Mouse (Mus musculus) limb, embryonic 14.5 days (tissue): ENCODE data around the gene Arhgap42. TPM values are rescaled to one million over a fixed set of nuclear protein-coding genes. Genes with fewer than 3 reads are reported as not detected.

Experiments
- ATAC-seq: fragments of 200-750 bp; cut with Nextera tagmentation; 2 replicates; pipeline ENCODE4 v1.8.0; 2017; ENCODE audit warnings: low read depth, moderate number of reproducible peaks, moderate TSS enrichment; ENCODE audit not compliant: low FRiP score
- DNase-seq: peaks from one replicate; pipeline ENCODE4 v3.0.0-alpha.2; 2015; ENCODE audit warnings: low spot score
- H3K27ac ChIP-seq: fragments of 300-500 bp; sonication (generic); replicated peaks from 2 replicates; pipeline ENCODE4 v1.5.1; 2014; ENCODE audit warnings: low read depth, mild to moderate bottlenecking, low read length, moderate library complexity, mixed read lengths
- H3K27me3 ChIP-seq: fragments of 300-500 bp; sonication (generic); 2 replicates; pipeline ENCODE4 v1.6.1; 2014; ENCODE audit warnings: low read length, mixed read lengths; ENCODE audit not compliant: control insufficient read depth, insufficient read depth
- H3K36me3 ChIP-seq: fragments of 300-500 bp; sonication (generic); 2 replicates; pipeline ENCODE4 v1.6.1; 2014; ENCODE audit warnings: mild to moderate bottlenecking, low read length, moderate library complexity, mixed read lengths; ENCODE audit not compliant: control insufficient read depth, insufficient read depth
- H3K4me1 ChIP-seq: fragments of 300-500 bp; sonication (generic); 2 replicates; pipeline ENCODE4 v1.6.1; 2014; ENCODE audit warnings: antibody characterized with exemption, low read length, mixed read lengths; ENCODE audit not compliant: control insufficient read depth, insufficient read depth
- H3K4me2 ChIP-seq: fragments of 300-500 bp; sonication (generic); replicated peaks from 2 replicates; pipeline ENCODE4 v1.6.1; 2014; ENCODE audit warnings: low read depth, mild to moderate bottlenecking, low read length, moderate library complexity; ENCODE audit not compliant: severe bottlenecking
- H3K4me3 ChIP-seq: fragments of 300-500 bp; sonication (generic); replicated peaks from 2 replicates; pipeline ENCODE4 v1.5.1; 2014; ENCODE audit warnings: low read length
- H3K9ac ChIP-seq: fragments of 300-500 bp; sonication (generic); 2 replicates; pipeline ENCODE4 v1.6.1; 2014; ENCODE audit warnings: mild to moderate bottlenecking, low read depth, low read length, moderate library complexity; ENCODE audit not compliant: severe bottlenecking
- H3K9me3 ChIP-seq: fragments of 300-500 bp; sonication (generic); 2 replicates; pipeline ENCODE4 v1.6.1; 2016; ENCODE audit warnings: low read length; ENCODE audit not compliant: control insufficient read depth
- POLR2A ChIP-seq: fragments of 200-500 bp; IDR thresholded peaks from 2 replicates; pipeline ENCODE4 v1.8.0; 2012; ENCODE audit warnings: inconsistent platforms, mild to moderate bottlenecking, moderate library complexity, borderline replicate concordance; ENCODE audit not compliant: insufficient read depth, insufficient read length; ENCODE audit errors: extremely low read depth
- WGBS: fragments of 180-500 bp; shearing (Covaris S2); extraction: QIAGEN DNeasy Blood & Tissue Kit; methylation state at CpG from one replicate; pipeline ENCODE4 v1.1.7; 2014; 5-methylcytosine and 5-hydroxymethylcytosine counted together
- polyA plus RNA-seq, 2 experiments: library from polyadenylated mRNA; depleted of rRNA in 1 of 2; stranded (reverse) in 1 of 2; unstranded in 1 of 2; fragments of >200 nt; fragmentation: Nextera tagmentation in 1 of 2; extraction: Ambion mirVana in 1 of 2; gene quantifications; 2 replicates each; pipeline versions ENCODE4 v1.2.1 to v1.2.3; 2012 to 2014

Gene Arhgap42
- polyA plus RNA-seq, 2 experiments = 21.3 to 40.5 TPM

GRCm38 (mm10) chr9:8996494-8996893 is 242.4 kb downstream of the Arhgap42 start:
- Histone ChIP-seq H3K4me1 (no peaks in the 10 kb centered on the region), H3K4me3 (no peak overlapping the region), H3K27ac (no peak overlapping the region), H3K9ac (no peak overlapping the region), H3K27me3 (no peaks in the 10 kb centered on the region), H3K36me3 (peaks cover 23% of the 10 kb centered on the region), H3K9me3 (no peaks in the 10 kb centered on the region), H3K4me2 (no peak overlapping the region)
- no peak for TF ChIP-seq POLR2A
- WGBS = 73% methylated on average over 2 of the region's 2 CpGs
- ATAC-seq (no peak), DNase-seq (no peak)

GRCm38 (mm10) chr9:8982315-8982714 is 256.6 kb downstream of the Arhgap42 start:
- Histone ChIP-seq H3K4me2 (no peak overlapping the region), H3K36me3 (no peaks in the 10 kb centered on the region), H3K4me3 (no peak overlapping the region), H3K9ac (no peak overlapping the region), H3K9me3 (no peaks in the 10 kb centered on the region), H3K4me1 (no peaks in the 10 kb centered on the region), H3K27ac (no peak overlapping the region), H3K27me3 (no peaks in the 10 kb centered on the region)
- no peak for ATAC-seq
- WGBS = 73% methylated on average over 3 of the region's 3 CpGs
- no peak for DNase-seq
- TF ChIP-seq POLR2A = no peak

- Histone ChIP-seq H3K9ac (no peak overlapping the region), H3K27ac (no peak overlapping the region), H3K4me1 (no peaks in the 10 kb centered on the region), H3K36me3 (no peaks in the 10 kb centered on the region), H3K27me3 (no peaks in the 10 kb centered on the region), H3K9me3 (no peaks in the 10 kb centered on the region), H3K4me3 (no peak overlapping the region), H3K4me2 (no peak overlapping the region)
- DNase-seq (no peak), ATAC-seq (no peak)
- 49% methylated on average over 2 of the region's 2 CpGs for WGBS
- TF ChIP-seq POLR2A = no peak
Measured at GRCm38 (mm10) chr9:8977775-8978174, 261.1 kb downstream of the Arhgap42 start.

GRCm38 (mm10) chr9:8971491-8971890 is 267.4 kb downstream of the Arhgap42 start, which contains the start of gene Gm16485:
Gene Gm16485 (plus strand): TSS chr9:8971791.
- H3K36me3 ChIP-seq = no peaks in the 10 kb centered on the region
- no peak within 1 kb of the TSS for H3K4me2 ChIP-seq
- no peaks in the 10 kb centered on the region for H3K4me1 ChIP-seq
- no peak within 1 kb of the TSS for H3K4me3 ChIP-seq
- H3K27ac ChIP-seq = no peak within 1 kb of the TSS
- DNase-seq = no peak
- H3K9ac ChIP-seq = no peak within 1 kb of the TSS
- WGBS = 75% methylated on average over 2 of the region's 2 CpGs
- no peak for TF ChIP-seq POLR2A
- ATAC-seq = no peak
- no peaks in the 10 kb centered on the region for H3K27me3 ChIP-seq
- H3K9me3 ChIP-seq = no peaks in the 10 kb centered on the region

- no peak overlapping the region for H3K9ac ChIP-seq
- ATAC-seq = peak; percentile 55
- WGBS = 39% methylated on average over 7 of the region's 7 CpGs
- H3K27me3 ChIP-seq = no peaks in the 10 kb centered on the region
- no peak for TF ChIP-seq POLR2A
- H3K4me2 ChIP-seq = no peak overlapping the region
- no peaks in the 10 kb centered on the region for H3K9me3 ChIP-seq
- no peaks in the 10 kb centered on the region for H3K36me3 ChIP-seq
- no peak overlapping the region for H3K27ac ChIP-seq
- peak; percentile 70 for DNase-seq
- no peaks in the 10 kb centered on the region for H3K4me1 ChIP-seq
- no peak overlapping the region for H3K4me3 ChIP-seq
Measured at GRCm38 (mm10) chr9:8970240-8970639, 268.7 kb downstream of the Arhgap42 start.
